Mouse (Mus musculus) adrenal gland, postnatal 36 days (tissue): Measurements from ENCODE around the gene Hfe. TPM values are rescaled to one million over a fixed set of nuclear protein-coding genes. Genes with fewer than 3 reads are reported as not detected.
A peak's percentile ranks its signal among the peaks of the same experiment; 100 is the strongest.
"Not testable (repeated sequence)": the region's sequence is repeated elsewhere in the genome, so short reads cannot be mapped to it uniquely, and the experiment has no call there.

Source experiments
- DNase-seq, 2 experiments: peaks; one replicate each; pipeline ENCODE4 v3.0.0; 2021; ENCODE audit warnings: mixed read lengths in 1 of 2
- total RNA-seq, 2 experiments: library from RNA; stranded (reverse); gene quantifications; 2 replicates each; pipeline ENCODE4 v1.2.3; 2021

Hfe gene
- total RNA-seq, 2 experiments from 2014 or later, result 29.2 to 49.8 TPM

DNA sequence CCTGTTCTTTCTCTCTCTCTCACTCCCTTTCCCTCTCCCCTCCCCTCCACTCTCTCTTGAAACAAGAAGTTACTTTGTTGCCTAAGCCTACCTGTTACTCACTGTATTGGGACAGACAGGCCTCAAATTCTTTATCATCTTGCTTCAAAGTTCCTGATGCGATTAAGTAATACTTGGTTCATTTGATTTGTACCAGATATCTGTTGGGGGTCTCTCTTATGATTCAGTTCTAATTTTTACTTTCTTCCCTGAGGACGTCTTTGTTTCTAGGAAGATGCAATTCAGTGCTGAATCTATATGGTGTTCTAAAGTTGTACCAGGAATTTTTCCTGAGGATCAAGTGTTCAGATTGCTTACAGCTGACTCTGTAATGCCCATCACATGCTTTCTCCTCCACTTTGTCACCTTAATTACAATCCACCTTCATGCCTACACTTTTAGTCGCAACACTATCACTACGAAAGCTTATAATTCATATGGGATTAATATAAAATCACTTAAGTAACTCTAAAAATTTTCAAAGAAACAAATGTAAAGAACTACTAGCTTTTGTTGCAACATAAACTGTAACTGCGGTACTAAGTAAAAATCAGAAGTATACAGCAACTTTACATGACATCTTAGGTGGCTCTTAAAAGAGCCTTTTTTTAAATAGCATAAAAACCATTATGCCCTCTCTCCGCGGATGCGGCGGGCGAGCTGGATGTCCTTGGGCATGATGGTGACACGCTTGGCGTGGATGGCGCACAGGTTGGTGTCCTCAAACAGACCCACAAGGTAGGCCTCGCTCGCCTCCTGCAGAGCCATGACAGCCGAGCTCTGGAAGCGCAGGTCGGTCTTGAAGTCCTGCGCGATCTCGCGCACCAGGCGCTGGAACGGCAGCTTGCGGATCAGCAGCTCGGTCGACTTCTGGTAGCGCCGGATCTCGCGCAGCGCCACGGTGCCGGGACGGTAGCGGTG lies 34.0 kb upstream of the Hfe start:
- DNase-seq, result no peak

DNA sequence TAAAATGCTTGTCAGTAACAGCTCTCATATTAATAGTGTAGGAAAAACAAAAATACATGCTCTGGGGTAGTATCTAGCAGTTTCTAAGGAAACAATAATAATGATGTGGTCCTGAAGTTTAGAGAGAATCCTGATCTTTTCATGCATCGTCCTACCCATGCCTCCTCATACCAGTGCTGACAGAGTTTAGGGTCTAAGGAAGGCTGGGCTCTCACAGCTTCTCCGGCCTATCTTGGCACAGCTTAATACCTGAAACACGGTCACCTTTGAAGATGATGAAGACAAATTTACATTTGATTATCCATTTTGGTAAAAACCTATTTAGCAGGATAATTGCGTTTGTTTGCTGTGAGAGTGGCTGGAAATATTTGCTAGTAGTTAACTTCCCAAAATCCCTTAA lies 33.3 kb upstream of the Hfe start:
- no peak for DNase-seq

DNA sequence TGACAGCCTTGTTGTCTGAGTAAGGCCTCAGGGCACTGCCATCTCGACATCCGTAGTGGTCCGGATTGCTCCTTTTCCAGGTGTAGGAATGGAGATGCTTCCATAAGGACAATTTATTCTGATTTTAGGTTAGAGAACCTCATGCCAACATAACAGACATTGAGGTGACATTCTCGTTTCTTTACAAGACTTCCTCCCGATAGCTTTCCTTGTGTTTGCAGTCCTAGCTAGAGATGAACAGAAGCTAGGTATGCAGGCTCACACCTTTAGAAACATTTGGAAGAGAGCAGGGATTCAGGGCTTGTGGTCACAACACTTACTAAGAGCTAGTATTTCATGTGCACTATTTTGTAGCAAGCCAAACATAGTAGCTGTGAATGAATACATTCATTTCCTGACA lies 32.6 kb upstream of the Hfe start:
- no peak for DNase-seq

DNA sequence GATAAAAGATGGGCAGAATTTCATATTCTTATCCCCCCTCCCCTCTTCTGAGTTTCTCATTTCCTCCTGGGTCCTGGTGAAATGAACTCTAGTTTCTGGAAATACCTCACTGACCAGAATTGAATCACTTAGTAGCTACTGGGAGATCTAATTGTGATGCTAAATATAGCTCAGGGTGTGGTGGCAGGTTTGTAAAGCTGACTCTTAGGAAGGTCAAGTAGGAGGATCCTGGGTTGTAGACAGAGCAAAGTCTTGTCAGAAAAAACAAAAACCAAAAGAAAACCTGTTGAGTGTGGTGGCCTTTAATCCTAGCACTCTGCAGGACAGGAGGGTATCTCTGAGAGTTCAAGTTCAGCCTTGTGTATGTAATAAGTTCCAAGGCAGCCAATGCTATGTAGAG lies 31.4 kb upstream of the Hfe start:
- DNase-seq, result no peak

DNA sequence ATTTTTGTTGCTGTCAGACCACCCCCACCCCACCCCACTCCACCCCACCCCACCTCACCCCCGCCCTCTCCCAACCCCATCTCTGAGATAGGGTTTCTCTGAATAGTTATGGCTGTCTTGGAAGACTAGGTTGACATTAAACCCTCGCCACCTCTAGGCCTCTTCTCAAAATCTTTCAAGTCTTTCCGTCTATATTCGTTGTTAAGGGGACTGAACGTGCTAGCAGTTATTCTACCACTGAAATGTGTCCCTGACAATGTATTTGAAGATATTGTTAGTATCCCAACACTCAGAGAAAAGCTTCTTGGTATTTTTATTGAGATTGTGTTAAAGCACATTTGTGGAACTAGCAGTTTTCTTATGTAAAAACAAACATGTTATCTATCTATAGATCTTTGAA lies 30.3 kb upstream of the Hfe start:
- no peak for DNase-seq

DNA sequence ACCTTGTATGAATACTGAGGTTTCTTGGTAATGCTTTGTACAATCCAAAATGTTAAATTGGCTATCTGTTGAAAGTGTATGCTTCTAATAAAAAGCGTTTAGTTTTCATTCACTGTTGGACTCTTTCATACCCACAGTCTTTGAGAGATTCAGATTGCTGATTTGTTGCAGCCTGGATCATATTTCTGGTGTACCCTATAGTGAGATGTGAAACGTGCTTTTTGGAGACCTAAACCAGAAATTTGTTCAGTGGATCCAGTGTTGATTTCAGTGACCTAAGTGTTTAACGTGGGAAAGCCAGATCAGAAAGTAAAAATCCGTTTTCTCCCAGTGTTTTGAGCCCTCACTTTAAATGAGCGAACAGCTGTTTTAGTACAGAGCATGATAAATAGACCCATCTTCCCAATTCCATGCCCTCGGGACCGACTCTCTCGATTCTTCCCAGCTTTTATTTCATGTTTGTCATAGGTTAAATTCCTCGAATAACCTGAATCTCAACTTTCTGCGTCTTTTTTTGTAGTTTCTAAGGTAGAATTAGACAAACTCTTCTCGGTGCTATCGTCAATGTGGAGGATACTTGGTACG lies 29.7 kb upstream of the Hfe start:
- no peak for DNase-seq

DNA sequence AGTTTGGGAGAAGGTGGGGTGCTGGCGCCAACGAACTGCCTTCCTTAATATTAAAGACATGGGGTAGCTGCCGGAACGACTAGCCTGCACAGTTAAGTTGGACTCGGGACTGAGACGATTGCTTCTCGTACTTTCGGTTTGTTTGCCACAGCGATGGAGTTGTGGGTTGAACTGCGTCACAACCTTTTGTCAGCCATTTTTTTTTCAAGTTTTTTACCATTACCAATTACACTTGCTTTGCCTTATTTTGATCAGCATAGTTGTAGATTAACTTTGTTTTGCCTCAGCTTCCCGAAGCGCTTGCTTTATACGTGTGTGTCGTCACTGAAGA lies 29.2 kb upstream of the Hfe start:
- no peak for DNase-seq

DNA sequence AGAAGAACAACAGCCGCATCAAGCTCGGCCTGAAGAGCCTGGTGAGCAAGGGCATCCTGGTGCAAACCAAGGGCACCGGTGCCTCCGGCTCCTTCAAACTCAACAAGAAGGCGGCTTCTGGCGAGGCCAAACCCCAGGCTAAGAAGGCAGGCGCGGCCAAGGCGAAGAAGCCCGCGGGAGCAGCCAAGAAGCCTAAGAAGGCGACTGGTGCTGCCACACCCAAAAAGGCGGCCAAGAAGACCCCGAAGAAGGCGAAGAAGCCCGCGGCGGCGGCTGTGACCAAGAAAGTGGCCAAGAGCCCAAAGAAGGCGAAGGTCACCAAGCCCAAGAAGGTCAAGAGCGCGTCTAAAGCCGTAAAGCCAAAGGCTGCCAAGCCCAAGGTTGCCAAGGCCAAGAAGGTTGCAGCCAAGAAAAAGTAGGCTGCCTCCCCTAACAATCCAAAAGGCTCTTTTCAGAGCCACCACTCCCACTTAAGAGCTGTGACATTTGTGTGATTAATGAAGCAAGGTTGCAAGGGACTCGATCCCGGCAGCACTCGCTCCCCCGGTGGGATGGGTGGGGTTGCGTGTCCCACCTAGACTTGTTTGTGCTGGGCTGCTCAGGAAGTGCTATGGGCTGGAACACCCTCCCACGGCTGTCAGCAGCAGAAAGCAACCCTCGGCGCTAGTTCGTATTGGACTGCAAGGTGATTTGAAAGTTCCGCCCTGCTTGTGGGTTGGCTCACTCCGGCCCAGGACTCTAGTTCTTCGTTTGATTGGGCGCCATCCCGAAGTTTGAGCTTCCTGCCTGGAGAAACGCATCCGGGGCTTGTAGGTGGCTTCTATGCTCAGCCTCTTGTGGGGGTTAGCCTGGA lies 28.6 kb upstream of the Hfe start:
- DNase-seq, result peak; percentile 92 to 94

DNA sequence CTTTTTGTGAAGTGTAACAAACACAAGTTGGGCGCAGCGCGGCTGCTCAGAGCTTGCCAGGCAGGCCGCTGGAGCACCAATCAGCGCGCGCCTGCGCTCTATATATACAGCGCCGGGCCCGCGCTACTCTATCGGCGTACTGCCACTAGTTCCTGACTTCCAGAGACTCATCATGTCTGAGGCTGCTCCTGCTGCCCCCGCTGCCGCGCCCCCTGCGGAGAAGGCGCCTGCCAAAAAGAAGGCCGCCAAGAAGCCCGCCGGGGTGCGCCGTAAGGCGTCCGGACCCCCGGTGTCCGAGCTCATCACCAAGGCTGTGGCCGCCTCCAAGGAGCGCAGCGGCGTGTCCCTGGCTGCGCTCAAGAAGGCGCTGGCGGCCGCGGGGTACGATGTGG lies 28.0 kb upstream of the Hfe start, which contains the start of gene Hist1h1c:
Gene Hist1h1c, plus strand, starts transcription at position 132 of the 392 bp plus-strand sequence.
- DNase-seq, result peak; percentile 90 to 93

DNA sequence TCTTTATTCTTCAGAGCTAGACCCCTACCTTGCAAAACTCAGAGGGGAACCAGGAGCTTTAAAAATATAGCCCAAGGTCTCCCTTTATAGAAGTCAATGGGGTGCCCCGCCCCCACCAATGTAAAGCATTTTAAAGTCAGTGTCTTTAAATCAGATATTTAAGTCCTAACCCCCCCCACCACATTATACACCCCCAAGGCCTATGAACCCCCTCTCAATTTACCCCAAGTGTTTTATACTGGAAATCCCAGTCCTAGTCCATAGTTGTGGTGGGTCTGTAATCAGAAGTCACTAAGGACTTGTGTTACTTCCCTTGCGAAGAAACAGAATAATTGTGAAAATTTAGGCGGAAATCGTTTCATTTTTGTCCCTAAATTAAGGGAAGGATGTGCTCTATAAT lies 27.4 kb upstream of the Hfe start:
- DNase-seq, result no peak

DNA sequence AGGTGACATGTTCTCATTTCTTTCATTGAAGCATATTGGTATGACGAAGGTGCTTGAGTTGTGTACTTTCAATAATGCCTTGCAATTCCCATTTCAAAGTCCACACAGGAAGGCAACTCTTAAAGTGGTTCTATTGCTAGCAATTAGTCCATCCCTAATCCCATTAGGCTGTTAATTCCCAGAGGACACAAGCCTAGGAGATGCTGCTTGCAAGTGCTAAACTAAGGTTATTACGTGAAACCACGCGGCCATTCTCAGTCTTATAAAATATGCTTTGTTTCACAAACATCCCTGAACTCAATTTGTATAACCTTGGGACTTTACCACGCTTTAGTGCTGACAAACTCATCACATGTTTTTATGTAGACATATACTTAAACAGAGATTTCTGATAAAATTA lies 26.4 kb upstream of the Hfe start:
- DNase-seq, result no peak

DNA sequence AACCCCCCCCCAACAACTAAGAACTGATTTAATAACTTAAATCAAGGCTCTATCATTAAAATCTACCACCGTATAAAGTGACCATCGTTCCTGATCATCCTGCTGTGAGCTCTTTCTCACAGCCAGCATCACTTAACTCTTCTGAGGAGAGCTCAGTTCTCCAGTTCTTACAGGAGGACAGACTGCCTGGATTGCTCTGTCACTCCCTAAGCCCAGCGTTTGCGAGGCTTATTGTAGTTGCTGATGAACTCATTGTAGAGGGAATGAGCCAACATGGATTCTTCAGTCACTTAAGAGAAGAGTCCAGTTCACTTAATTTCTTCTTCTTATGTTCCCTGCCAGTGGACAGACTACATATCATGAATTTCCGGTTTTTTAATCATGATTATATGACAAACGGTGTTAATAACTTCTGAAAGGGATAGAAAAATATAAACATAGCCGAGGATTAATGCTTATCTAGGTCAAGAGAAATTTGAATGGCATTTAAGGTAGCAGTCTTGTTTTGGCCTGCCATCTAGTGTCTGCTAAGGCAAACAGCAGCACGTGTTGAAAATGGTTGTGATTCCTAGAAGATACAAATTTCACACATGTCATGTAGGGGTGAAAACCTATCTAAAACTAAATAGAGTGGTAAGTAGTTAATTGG lies 21.6 kb upstream of the Hfe start:
- no peak for DNase-seq

DNA sequence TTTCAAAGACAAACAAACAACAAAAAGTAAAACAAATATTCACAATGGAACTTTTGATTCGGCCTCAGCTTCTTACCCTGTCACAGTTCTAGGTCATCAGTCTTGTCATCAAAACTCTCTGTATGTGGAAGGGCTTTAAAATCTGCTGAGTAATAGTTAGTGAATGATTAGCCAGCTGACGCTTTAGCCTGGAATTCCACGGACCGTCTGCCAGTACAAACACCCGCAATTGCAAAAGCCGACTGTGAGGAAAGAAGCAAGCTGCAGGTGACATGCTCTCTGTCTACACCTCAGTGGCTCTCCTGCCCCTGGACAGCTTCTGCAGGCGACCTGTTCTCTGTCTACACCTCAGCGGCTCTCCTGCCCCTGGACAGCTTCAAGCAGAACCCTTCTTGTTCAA lies 19.8 kb upstream of the Hfe start:
- DNase-seq, result peak; percentile 48 to 57

DNA sequence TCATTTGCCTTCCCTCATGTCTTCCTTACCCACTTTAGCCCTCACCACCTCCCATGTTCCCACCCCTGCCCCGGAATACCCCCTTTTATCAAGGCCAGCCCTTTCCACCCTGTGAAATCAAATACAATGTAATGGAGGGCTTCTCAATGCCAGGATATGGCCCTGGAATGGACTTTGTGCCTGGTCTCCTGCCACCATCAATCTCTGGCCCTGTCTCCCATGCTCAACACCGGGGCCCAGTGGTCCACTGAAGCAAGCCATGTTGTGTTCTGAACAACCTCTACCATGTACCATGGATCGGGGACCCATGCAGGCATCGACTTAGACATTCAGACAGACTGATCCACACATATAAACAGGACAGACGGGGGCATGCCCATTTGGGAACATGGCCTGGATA lies 19.1 kb upstream of the Hfe start:
- no peak for DNase-seq

DNA sequence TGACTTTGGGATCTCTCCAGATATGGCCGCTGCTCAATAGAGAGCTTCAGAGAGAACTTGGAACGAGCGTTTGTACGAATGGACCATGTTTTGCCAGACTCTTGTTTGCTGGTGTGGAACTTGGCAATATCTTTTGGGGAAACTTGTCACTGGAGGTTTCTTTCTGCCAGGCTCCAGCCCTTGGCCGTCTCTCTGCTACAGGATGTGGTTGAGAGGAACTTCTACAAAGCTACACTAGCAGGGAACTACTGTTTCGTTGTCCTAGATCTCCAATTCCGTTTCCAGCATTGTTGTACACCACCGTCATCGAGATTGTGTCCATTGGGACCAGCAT lies 18.5 kb upstream of the Hfe start:
- no peak for DNase-seq

DNA sequence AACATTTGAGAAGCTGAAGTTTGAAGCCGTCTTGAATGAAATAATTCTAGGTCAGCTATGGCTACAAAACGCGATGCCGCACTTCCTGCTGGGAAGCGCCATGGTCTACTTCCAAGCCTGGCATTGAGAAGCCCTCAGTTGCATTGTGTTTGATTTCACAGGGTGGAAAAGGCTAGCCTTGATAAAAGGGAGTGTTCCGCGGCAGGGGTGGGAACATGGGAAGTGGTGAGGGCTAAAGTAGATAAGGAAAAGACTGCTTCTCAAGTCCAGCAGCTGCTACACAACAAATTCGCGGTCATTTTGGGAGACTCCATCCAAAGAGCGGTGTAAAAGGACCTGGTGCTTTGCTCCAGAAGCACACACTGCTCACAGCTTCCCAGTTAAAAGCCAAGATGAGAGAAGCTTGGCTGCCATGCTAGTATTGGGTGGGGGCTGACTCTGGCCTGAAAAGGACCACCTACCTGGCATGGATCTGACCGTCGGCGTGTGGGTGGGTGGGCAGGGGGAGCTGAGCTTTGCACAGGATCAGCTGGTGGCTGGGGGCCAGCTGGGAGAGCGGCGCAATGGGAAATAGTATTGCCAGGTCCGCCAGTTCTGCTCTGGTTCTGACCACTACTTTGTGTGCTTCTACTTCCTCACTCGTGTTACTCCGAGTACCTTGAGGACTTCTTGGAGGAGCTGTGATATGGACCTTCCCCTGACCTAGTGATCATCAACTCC lies 18.0 kb upstream of the Hfe start:
- DNase-seq, result no peak

DNA sequence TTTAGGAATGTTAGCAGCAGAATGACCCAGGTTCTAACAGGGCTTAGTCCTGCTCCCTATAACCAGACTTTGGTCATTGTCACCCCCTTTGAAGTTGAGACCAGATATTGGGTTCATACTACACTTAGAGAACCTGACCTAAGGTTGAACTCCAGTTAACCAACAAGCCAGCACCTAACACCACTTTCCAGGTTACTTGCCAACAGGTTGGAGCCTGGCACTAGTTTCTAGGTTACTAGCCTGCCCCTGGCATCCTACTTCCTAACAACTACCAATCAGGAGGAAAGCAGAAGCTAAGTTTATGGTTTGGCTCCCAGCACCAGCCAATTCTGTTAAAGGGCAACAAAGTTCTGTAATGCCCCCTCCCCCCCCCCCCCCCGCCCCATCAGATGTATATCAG lies 14.6 kb upstream of the Hfe start:
- DNase-seq, result no peak

DNA sequence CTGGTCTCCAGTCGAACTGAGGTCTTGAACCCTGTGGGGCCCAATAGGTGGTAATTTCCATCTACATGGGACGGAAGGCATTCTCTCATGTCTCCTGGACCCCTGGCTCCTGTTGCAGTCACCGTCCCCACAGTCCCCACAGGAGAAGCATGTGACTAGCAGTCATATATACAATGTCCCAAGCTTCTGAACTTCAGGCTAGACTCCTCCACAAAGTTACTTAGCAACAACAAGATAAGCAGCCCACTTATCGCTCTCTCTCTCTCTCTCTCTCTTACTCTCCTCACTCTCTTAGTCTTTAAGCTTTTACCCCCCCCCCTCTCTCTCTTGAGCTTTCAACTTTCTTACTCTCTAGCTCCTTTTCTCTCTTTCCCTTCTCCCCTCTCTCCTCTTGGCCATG lies 13.6 kb upstream of the Hfe start:
- no peak for DNase-seq

DNA sequence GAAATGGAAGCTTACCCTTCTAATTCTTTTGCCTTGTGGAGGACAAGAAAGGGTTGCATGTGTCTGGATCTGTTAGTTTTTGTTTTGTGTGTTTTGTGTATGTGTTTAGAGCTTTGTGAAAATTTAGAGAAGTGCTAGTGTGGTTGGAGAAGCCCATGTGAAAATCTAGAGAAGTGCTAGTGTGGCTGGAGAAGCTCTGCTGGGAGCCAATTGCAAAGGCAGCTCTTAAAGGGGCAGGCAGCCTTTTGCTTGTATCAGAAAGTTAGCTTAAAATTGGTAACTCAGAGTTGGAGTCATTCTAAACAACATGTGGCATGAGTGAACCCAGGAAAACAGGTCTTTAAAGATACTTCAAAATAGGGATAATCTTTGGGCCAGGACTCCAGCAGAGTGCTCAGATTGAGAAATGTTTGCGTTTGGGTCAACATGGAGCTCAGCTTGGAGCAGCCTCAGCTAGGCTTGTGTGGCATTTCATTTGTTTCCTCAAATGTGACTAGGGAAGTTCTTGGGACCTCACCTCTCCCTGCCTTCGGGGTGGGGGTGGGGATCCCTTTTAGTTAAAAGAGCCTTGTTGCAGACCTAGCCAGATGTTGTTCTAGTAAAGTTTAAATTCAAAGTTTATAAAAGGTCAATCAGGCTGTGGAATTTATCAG lies 7.1 kb upstream of the Hfe start:
- not testable (repeated sequence) for DNase-seq

DNA sequence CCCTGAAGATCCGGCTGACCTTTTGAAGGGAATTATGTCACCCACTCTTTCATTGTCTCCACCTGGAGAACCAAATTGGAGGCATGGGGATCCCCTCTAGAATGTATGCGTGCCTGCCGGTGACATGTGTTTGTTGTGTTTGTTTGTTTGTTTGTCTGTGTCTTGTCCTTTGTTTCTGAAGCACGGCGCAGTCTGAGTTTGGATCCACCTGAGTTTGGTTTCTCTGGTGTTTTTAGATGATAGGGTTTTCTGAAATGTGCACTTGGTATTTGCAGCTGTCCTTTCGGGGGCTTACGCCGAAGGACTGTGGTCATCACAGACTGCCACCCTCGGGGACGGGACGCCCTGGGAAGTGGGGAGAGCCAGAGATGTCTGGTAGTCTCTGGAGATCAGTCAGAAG lies 6.5 kb upstream of the Hfe start:
- no peak for DNase-seq
